Mouse (Mus musculus): ENCODE measurements around the gene Gng8.

Gene Gng8

GRCm38 (mm10) chr7:16891641-16892351 is at the start of gene Gng8:
Gng8 (plus strand) TSS chr7:16891786.
- peak; percentile 95 for DNase-seq (ENCODE audit: low spot score)

GRCm38 (mm10) chr7:16842645-16843063 is 48.9 kb upstream of the Gng8 start, which contains the start of gene Prkd2:
Prkd2 (plus strand) TSS chr7:16842902.
- DNase-seq (ENCODE audit: low spot score): peak; percentile 96

- DNase-seq (ENCODE audit: low spot score): peak; percentile 48
Measured at GRCm38 (mm10) chr7:16843441-16844171, 48.0 kb upstream of the Gng8 start.

- no peak for DNase-seq (ENCODE audit: low spot score)
Measured at GRCm38 (mm10) chr7:16844696-16845071, 46.9 kb upstream of the Gng8 start.

GRCm38 (mm10) chr7:16845072-16845819 is 46.3 kb upstream of the Gng8 start:
- DNase-seq (ENCODE audit: low spot score): no peak

GRCm38 (mm10) chr7:16845820-16846167 is 45.8 kb upstream of the Gng8 start:
- no peak for DNase-seq (ENCODE audit: low spot score)

GRCm38 (mm10) chr7:16846775-16847174 is 44.8 kb upstream of the Gng8 start:
- no peak for DNase-seq (ENCODE audit: low spot score)

- no peak for DNase-seq (ENCODE audit: low spot score)
Measured at GRCm38 (mm10) chr7:16847507-16847906, 44.1 kb upstream of the Gng8 start.

GRCm38 (mm10) chr7:16848579-16848978 is 43.0 kb upstream of the Gng8 start:
- peak; percentile 61 for DNase-seq (ENCODE audit: low spot score)

GRCm38 (mm10) chr7:16851636-16852035 is 40.0 kb upstream of the Gng8 start:
- no peak for DNase-seq (ENCODE audit: low spot score)

GRCm38 (mm10) chr7:16853302-16853831 is 38.2 kb upstream of the Gng8 start:
- no peak for DNase-seq (ENCODE audit: low spot score)

GRCm38 (mm10) chr7:16858336-16858735 is 33.2 kb upstream of the Gng8 start:
- peak; percentile 44 for DNase-seq (ENCODE audit: low spot score)

GRCm38 (mm10) chr7:16859902-16860651 is 31.5 kb upstream of the Gng8 start:
- DNase-seq (ENCODE audit: low spot score): peak; percentile 84

GRCm38 (mm10) chr7:16867488-16867887 is 24.1 kb upstream of the Gng8 start:
- DNase-seq (ENCODE audit: low spot score): no peak

GRCm38 (mm10) chr7:16869497-16869896 is 22.1 kb upstream of the Gng8 start:
- peak; percentile 86 for DNase-seq (ENCODE audit: low spot score)

GRCm38 (mm10) chr7:16871600-16871999 is 20.0 kb upstream of the Gng8 start:
- no peak for DNase-seq (ENCODE audit: low spot score)

- no peak for DNase-seq (ENCODE audit: low spot score)
Measured at GRCm38 (mm10) chr7:16872478-16872877, 19.1 kb upstream of the Gng8 start.

- no peak for DNase-seq (ENCODE audit: low spot score)
Measured at GRCm38 (mm10) chr7:16873392-16873791, 18.2 kb upstream of the Gng8 start.

- DNase-seq (ENCODE audit: low spot score): peak; percentile 89
Measured at GRCm38 (mm10) chr7:16874190-16874589, 17.4 kb upstream of the Gng8 start.

GRCm38 (mm10) chr7:16874756-16875309 is 16.8 kb upstream of the Gng8 start:
- DNase-seq (ENCODE audit: low spot score): peak; percentile 100

GRCm38 (mm10) chr7:16875310-16875325 is 16.5 kb upstream of the Gng8 start, which contains the start of gene Dact3:
Dact3 (plus strand) TSS chr7:16875317.
- DNase-seq (ENCODE audit: low spot score): no peak

- no peak for DNase-seq (ENCODE audit: low spot score)
Measured at GRCm38 (mm10) chr7:16875326-16875725, 16.3 kb upstream of the Gng8 start.

All from embryo, embryonic 10.5 days (tissue).